Mouse (Mus musculus): ENCODE measurements around the gene Zmiz1. TPM values are rescaled to one million over a fixed set of nuclear protein-coding genes. Genes with fewer than 3 reads are reported as not detected.

Zmiz1 gene
- polyA plus RNA-seq, 1 experiment from 2014 or later: 37.0 TPM

GRCm38 (mm10) chr14:25467911-25468668 is 9.1 kb downstream of the Zmiz1 start:
- Histone ChIP-seq H3K27me3 (replicated peaks; ENCODE audit: control insufficient read depth, insufficient read depth, low read length) (no peaks in the 10 kb centered on the region), H3K27ac (ENCODE audit: low read depth, low read length) (peak overlapping the region; percentile 15; the same call in 1 of the 2 replicates), H3K9ac (ENCODE audit: low read length) (no peak overlapping the region; the same call in 1 of the 2 replicates), H3K4me3 (ENCODE audit: low read depth, low read length) (no peak overlapping the region), H3K4me2 (ENCODE audit: low read length) (no peak overlapping the region), H3K4me1 (ENCODE audit: control insufficient read depth, insufficient read depth, low read length) (peaks cover 84% of the 10 kb centered on the region), H3K36me3 (ENCODE audit: control insufficient read depth, insufficient read depth, low read length) (no peaks in the 10 kb centered on the region), H3K9me3 (replicated peaks; ENCODE audit: control insufficient read depth, low read length) (no peaks in the 10 kb centered on the region)
- ATAC-seq (no peak), DNase-seq (ENCODE audit: low spot score) (no peak)
- 63% methylated on average over 10 of the region's 10 CpGs for WGBS

GRCm38 (mm10) chr14:25468891-25469529 is 10.0 kb downstream of the Zmiz1 start:
- no peak for ATAC-seq

GRCm38 (mm10) chr14:25470224-25470805 is 11.3 kb downstream of the Zmiz1 start:
- no peaks in the 10 kb centered on the region for H3K36me3 ChIP-seq (ENCODE audit: control insufficient read depth, insufficient read depth, low read length)
- no peaks in the 10 kb centered on the region for H3K9me3 ChIP-seq (replicated peaks; ENCODE audit: control insufficient read depth, low read length)
- H3K27me3 ChIP-seq (replicated peaks; ENCODE audit: control insufficient read depth, insufficient read depth, low read length): no peaks in the 10 kb centered on the region
- no peak overlapping the region for H3K4me2 ChIP-seq (ENCODE audit: low read length)
- 0 out of 2 replicates have a peak overlapping the region, but pooled peaks have one; percentile 39 for H3K27ac ChIP-seq (ENCODE audit: low read depth, low read length)
- DNase-seq (ENCODE audit: low spot score) (no peak), ATAC-seq (peak; percentile 24; the same call in 1 of the 2 replicates)
- no peak overlapping the region for H3K4me3 ChIP-seq (ENCODE audit: low read depth, low read length)
- no peak overlapping the region for H3K9ac ChIP-seq (ENCODE audit: low read length)
- 63% methylated on average over 7 of the region's 7 CpGs for WGBS
- peaks cover 79% of the 10 kb centered on the region for H3K4me1 ChIP-seq (ENCODE audit: control insufficient read depth, insufficient read depth, low read length)

More at GRCm38 (mm10) chr14:25468891-25469529, 10.0 kb downstream of the Zmiz1 start:
- no peak for DNase-seq (ENCODE audit: low spot score)
- Histone ChIP-seq H3K36me3 (ENCODE audit: control insufficient read depth, insufficient read depth, low read length) (no peaks in the 10 kb centered on the region), H3K4me3 (ENCODE audit: low read depth, low read length) (no peak overlapping the region), H3K9me3 (replicated peaks; ENCODE audit: control insufficient read depth, low read length) (no peaks in the 10 kb centered on the region), H3K27ac (ENCODE audit: low read depth, low read length) (peak overlapping the region; percentile 15; the same call in 1 of the 2 replicates), H3K27me3 (replicated peaks; ENCODE audit: control insufficient read depth, insufficient read depth, low read length) (no peaks in the 10 kb centered on the region), H3K4me1 (ENCODE audit: control insufficient read depth, insufficient read depth, low read length) (peaks cover 80% of the 10 kb centered on the region), H3K4me2 (ENCODE audit: low read length) (no peak overlapping the region), H3K9ac (ENCODE audit: low read length) (no peak overlapping the region)
- WGBS: 46% methylated on average over 7 of the region's 7 CpGs

GRCm38 (mm10) chr14:25471035-25471434 is 12.1 kb downstream of the Zmiz1 start:
- peaks cover 80% of the 10 kb centered on the region for H3K4me1 ChIP-seq (ENCODE audit: control insufficient read depth, insufficient read depth, low read length)
- no peak overlapping the region for H3K4me2 ChIP-seq (ENCODE audit: low read length)
- no peaks in the 10 kb centered on the region for H3K9me3 ChIP-seq (replicated peaks; ENCODE audit: control insufficient read depth, low read length)
- 0 out of 2 replicates have a peak overlapping the region, but pooled peaks have one; percentile 39 for H3K27ac ChIP-seq (ENCODE audit: low read depth, low read length)
- ATAC-seq: no peak
- no peaks in the 10 kb centered on the region for H3K27me3 ChIP-seq (replicated peaks; ENCODE audit: control insufficient read depth, insufficient read depth, low read length)
- H3K36me3 ChIP-seq (ENCODE audit: control insufficient read depth, insufficient read depth, low read length): no peaks in the 10 kb centered on the region
- 66% methylated on average over 2 of the region's 2 CpGs for WGBS
- no peak overlapping the region for H3K4me3 ChIP-seq (ENCODE audit: low read depth, low read length)
- DNase-seq (ENCODE audit: low spot score): no peak
- no peak overlapping the region for H3K9ac ChIP-seq (ENCODE audit: low read length)

GRCm38 (mm10) chr14:25472096-25472861 is 13.3 kb downstream of the Zmiz1 start:
- H3K4me2 ChIP-seq (ENCODE audit: low read length): no peak overlapping the region
- no peak overlapping the region for H3K9ac ChIP-seq (ENCODE audit: low read length)
- H3K36me3 ChIP-seq (ENCODE audit: control insufficient read depth, insufficient read depth, low read length): peaks cover 3% of the 10 kb centered on the region; the same call in 1 of the 2 replicates
- no peak for ATAC-seq
- H3K27ac ChIP-seq (ENCODE audit: low read depth, low read length): 0 out of 2 replicates have a peak overlapping the region, but pooled peaks have one; percentile 4
- H3K9me3 ChIP-seq (replicated peaks; ENCODE audit: control insufficient read depth, low read length): no peaks in the 10 kb centered on the region
- no peak for DNase-seq (ENCODE audit: low spot score)
- 80% methylated on average over 6 of the region's 6 CpGs for WGBS
- H3K4me1 ChIP-seq (ENCODE audit: control insufficient read depth, insufficient read depth, low read length): peaks cover 84% of the 10 kb centered on the region
- H3K4me3 ChIP-seq (ENCODE audit: low read depth, low read length): no peak overlapping the region
- no peaks in the 10 kb centered on the region for H3K27me3 ChIP-seq (replicated peaks; ENCODE audit: control insufficient read depth, insufficient read depth, low read length)

- Histone ChIP-seq H3K9me3 (replicated peaks; ENCODE audit: control insufficient read depth, low read length) (no peaks in the 10 kb centered on the region), H3K9ac (ENCODE audit: low read length) (no peak overlapping the region), H3K4me2 (ENCODE audit: low read length) (no peak overlapping the region), H3K36me3 (ENCODE audit: control insufficient read depth, insufficient read depth, low read length) (peaks cover 3% of the 10 kb centered on the region; the same call in 1 of the 2 replicates), H3K4me3 (ENCODE audit: low read depth, low read length) (no peak overlapping the region), H3K27ac (ENCODE audit: low read depth, low read length) (peak overlapping the region; percentile 63; the same call in 1 of the 2 replicates), H3K4me1 (ENCODE audit: control insufficient read depth, insufficient read depth, low read length) (peaks cover 84% of the 10 kb centered on the region), H3K27me3 (replicated peaks; ENCODE audit: control insufficient read depth, insufficient read depth, low read length) (no peaks in the 10 kb centered on the region)
- WGBS: 44% methylated on average over 6 of the region's 6 CpGs
- no peak for DNase-seq (ENCODE audit: low spot score)
- no peak for ATAC-seq
Measured at GRCm38 (mm10) chr14:25472981-25473649, 14.1 kb downstream of the Zmiz1 start.

- WGBS: 49% methylated on average over 5 of the region's 5 CpGs
- Histone ChIP-seq H3K4me3 (ENCODE audit: low read depth, low read length) (no peak overlapping the region), H3K4me2 (ENCODE audit: low read length) (no peak overlapping the region), H3K9me3 (replicated peaks; ENCODE audit: control insufficient read depth, low read length) (no peaks in the 10 kb centered on the region), H3K4me1 (ENCODE audit: control insufficient read depth, insufficient read depth, low read length) (peaks cover 84% of the 10 kb centered on the region), H3K27me3 (replicated peaks; ENCODE audit: control insufficient read depth, insufficient read depth, low read length) (no peaks in the 10 kb centered on the region), H3K36me3 (ENCODE audit: control insufficient read depth, insufficient read depth, low read length) (peaks cover 3% of the 10 kb centered on the region; the same call in 1 of the 2 replicates), H3K9ac (ENCODE audit: low read length) (no peak overlapping the region), H3K27ac (ENCODE audit: low read depth, low read length) (0 out of 2 replicates have a peak overlapping the region, but pooled peaks have one; percentile 22)
- DNase-seq (ENCODE audit: low spot score): no peak
- no peak for ATAC-seq
Measured at GRCm38 (mm10) chr14:25474017-25474416, 15.0 kb downstream of the Zmiz1 start.

- no peak overlapping the region for H3K9ac ChIP-seq (ENCODE audit: low read length)
- peaks cover 84% of the 10 kb centered on the region for H3K4me1 ChIP-seq (ENCODE audit: control insufficient read depth, insufficient read depth, low read length)
- no peak overlapping the region for H3K27ac ChIP-seq (ENCODE audit: low read depth, low read length)
- H3K4me3 ChIP-seq (ENCODE audit: low read depth, low read length): no peak overlapping the region
- no peaks in the 10 kb centered on the region for H3K9me3 ChIP-seq (replicated peaks; ENCODE audit: control insufficient read depth, low read length)
- DNase-seq (ENCODE audit: low spot score) (no peak), ATAC-seq (no peak)
- H3K36me3 ChIP-seq (ENCODE audit: control insufficient read depth, insufficient read depth, low read length): peaks cover 3% of the 10 kb centered on the region; the same call in 1 of the 2 replicates
- no peak overlapping the region for H3K4me2 ChIP-seq (ENCODE audit: low read length)
- 62% methylated on average over 6 of the region's 6 CpGs for WGBS
- no peaks in the 10 kb centered on the region for H3K27me3 ChIP-seq (replicated peaks; ENCODE audit: control insufficient read depth, insufficient read depth, low read length)
Measured at GRCm38 (mm10) chr14:25474732-25475131, 15.7 kb downstream of the Zmiz1 start.

Data from forebrain, embryonic 14.5 days (tissue).